ENCODE assay signal across 20 mouse cellular contexts in genomic region chr12:28238016-28238415, GRCm38 (mm10).
DNase-seq lines count a peak whose midpoint lies in the region; ATAC-seq lines count a peak whose summit lies in the region.
"Had no signal": no experiment of that assay in that cellular context is flagged by ENCODE, and none has a peak within 500 bp of the region (broad histone marks: within the 10 kb centered on the region; RNA-seq: fewer than 3 reads in every experiment).

No protein-coding gene starts in this region.

- peak; percentile 97 for ATAC-seq in frontal cortex, adult (ENCODE audit: low TSS enrichment)
- ATAC-seq: forebrain, embryonic 14.5 days; hindbrain, postnatal 0 days; intestine, postnatal 0 days; liver, embryonic 12.5 days; midbrain, embryonic 15.5 days had no signal

- intact Hi-C loops in heart, postnatal 25 days (cut with DNase I): no loop called here

- no peak for DNase-seq in frontal cortex, postnatal 10 days (ENCODE audit: low spot score in 2 of 2)
- DNase-seq in right cerebral cortex, adult 18-20 months: peak; percentile 74
- no peak for DNase-seq in right cerebral cortex, postnatal 10 days (ENCODE audit: low spot score in 2 of 2)
- peak; percentile 56 for DNase-seq in layer of hippocampus, adult 9-11 months
- peak; percentile 75 for DNase-seq in telencephalon, adult 2 months (ENCODE audit: low read depth, low spot score)
- DNase-seq in heart, postnatal 25 days (ENCODE audit: low spot score): no peak
- no peak for DNase-seq in cerebellum, adult 11 months
- DNase-seq: cerebellum, adult 8-10 months; gastrocnemius, postnatal 10 days; heart, adult 18-20 months; kidney, postnatal 4 days; lung, adult 2 months; thymus, adult 18-20 months; thymus, postnatal 4 days had no signal

Comparison
In these comparisons a context has a peak if more than half of its experiments do, and no peak if none do; other contexts are left out.
1. DNase-seq: peak in right cerebral cortex, adult 18-20 months (single experiment), layer of hippocampus, adult 9-11 months (single experiment) and telencephalon, adult 2 months (single experiment); none in frontal cortex, postnatal 10 days (0 of 2), right cerebral cortex, postnatal 10 days (0 of 2), heart, postnatal 25 days (single experiment) and cerebellum, adult 11 months (single experiment).